Mouse (Mus musculus): Measurements from ENCODE around the gene Vmo1. TPM values are rescaled to one million over a fixed set of nuclear protein-coding genes. Genes with fewer than 3 reads are reported as not detected.
"Not testable (repeated sequence)": the region's sequence is repeated elsewhere in the genome, so short reads cannot be mapped to it uniquely, and the experiment has no call there.

Vmo1 gene
- total and polyA plus RNA-seq, 3 experiments, result not detected

- Histone ChIP-seq H3K9me3 (replicated peaks) (no peaks in the 10 kb centered on the region), H3K4me3 (ENCODE audit: low read depth, low read length) (peak overlapping the region; percentile 64; the same call in 1 of the 2 replicates), H3K27me3 (ENCODE audit: insufficient read depth, low read length) (peaks cover 71% of the 10 kb centered on the region), H3K4me1 (ENCODE audit: insufficient read depth, low read depth, low read length) (peaks cover 21% of the 10 kb centered on the region), H3K36me3 (replicated peaks) (no peaks in the 10 kb centered on the region)
- no peak for TF ChIP-seq TAL1 (conservative IDR thresholded peaks at IDR 0.05; ENCODE audit: low read depth, low read length)
- no peak for TF ChIP-seq GATA1 (IDR thresholded peaks at IDR 0.05; ENCODE audit: borderline replicate concordance, low read length)
- no peak for TF ChIP-seq GATA2 (IDR thresholded peaks at IDR 0.05; ENCODE audit: borderline replicate concordance, low read depth, low read length)
- no peak for TF ChIP-seq CTCF (IDR thresholded peaks at IDR 0.05; ENCODE audit: low read depth, low read length)
- TF ChIP-seq POLR2AphosphoS5 (IDR thresholded peaks at IDR 0.05; ENCODE audit: insufficient replicate concordance, low read depth, low read length), result no peak
- DNase-seq (ENCODE audit: low spot score), result no peak
- no peak for ATAC-seq (ENCODE audit: extremely low read depth, insufficient number of reproducible peaks, low FRiP score, poor library complexity, severe bottlenecking)
These were observed 25.0 kb upstream of the Vmo1 start for GRCm38 (mm10) chr11:70539423-70539822.

DNA sequence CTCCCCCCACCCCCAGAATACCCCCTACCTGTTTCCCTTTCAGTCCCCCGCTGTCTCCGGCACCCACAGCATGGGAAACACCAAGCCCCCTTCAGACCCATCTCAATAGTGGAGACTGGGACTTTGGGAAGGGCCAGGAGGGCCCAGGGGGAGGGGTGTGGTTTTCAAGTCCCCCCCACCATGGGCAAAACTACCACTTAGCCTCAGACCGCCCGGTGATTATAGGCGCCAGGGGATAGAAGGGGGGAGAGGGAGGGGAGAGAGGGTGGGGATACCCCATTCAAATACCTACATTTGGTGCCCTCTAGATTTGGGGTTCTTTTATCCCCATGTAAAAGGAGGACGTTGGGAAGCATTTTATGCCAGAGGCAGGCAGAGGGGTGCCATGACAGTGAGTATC, 18.4 kb upstream of the Vmo1 start, which contains the start of gene Gm40193:
TSS of gene Gm40193 (minus strand) at position 101 of the 400 bp plus-strand sequence.
- DNase-seq (ENCODE audit: low spot score) (no peak), ATAC-seq (ENCODE audit: extremely low read depth, insufficient number of reproducible peaks, low FRiP score, poor library complexity, severe bottlenecking) (no peak)
- Histone ChIP-seq H3K27me3 (ENCODE audit: insufficient read depth, low read length) (peaks cover 27% of the 10 kb centered on the region), H3K4me1 (ENCODE audit: insufficient read depth, low read depth, low read length) (no peaks in the 10 kb centered on the region), H3K36me3 (replicated peaks) (peaks cover 18% of the 10 kb centered on the region), H3K9me3 (replicated peaks) (no peaks in the 10 kb centered on the region), H3K4me3 (ENCODE audit: low read depth, low read length) (no peak within 1 kb of the TSS)
- TF ChIP-seq GATA2 (IDR thresholded peaks at IDR 0.05; ENCODE audit: borderline replicate concordance, low read depth, low read length) (no peak), CTCF (IDR thresholded peaks at IDR 0.05; ENCODE audit: low read depth, low read length) (no peak), POLR2AphosphoS5 (IDR thresholded peaks at IDR 0.05; ENCODE audit: insufficient replicate concordance, low read depth, low read length) (no peak), TAL1 (conservative IDR thresholded peaks at IDR 0.05; ENCODE audit: low read depth, low read length) (no peak), GATA1 (IDR thresholded peaks at IDR 0.05; ENCODE audit: borderline replicate concordance, low read length) (no peak)

GRCm38 (mm10) chr11:70531065-70531464, 16.6 kb upstream of the Vmo1 start:
- Histone ChIP-seq H3K4me1 (ENCODE audit: insufficient read depth, low read depth, low read length) (peaks cover 12% of the 10 kb centered on the region), H3K27me3 (ENCODE audit: insufficient read depth, low read length) (peaks cover 16% of the 10 kb centered on the region), H3K36me3 (replicated peaks) (peaks cover 36% of the 10 kb centered on the region)
- H3K4me3 ChIP-seq (ENCODE audit: low read depth, low read length); H3K9me3 ChIP-seq (replicated peaks); ATAC-seq (ENCODE audit: extremely low read depth, insufficient number of reproducible peaks, low FRiP score, poor library complexity, severe bottlenecking); DNase-seq (ENCODE audit: low spot score): not testable (repeated sequence)

DNA sequence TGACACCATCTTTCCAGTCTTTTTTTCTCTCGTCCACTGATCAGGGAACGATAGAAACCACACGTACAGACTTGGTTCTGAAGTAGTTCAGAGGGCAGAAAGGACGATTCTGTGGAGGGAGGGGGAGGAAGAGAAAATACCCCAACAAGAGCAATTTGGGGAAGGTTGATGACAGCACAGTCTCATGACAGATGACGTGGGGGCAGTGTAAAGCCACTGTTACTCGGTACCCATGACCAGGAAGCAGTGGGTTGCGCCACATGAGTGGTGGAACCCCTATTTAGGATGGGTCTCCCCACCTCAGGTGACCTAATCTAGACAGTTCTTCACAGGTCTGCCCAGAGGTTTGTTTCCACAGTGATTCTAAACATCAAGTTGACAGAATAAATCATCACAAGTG, 14.2 kb upstream of the Vmo1 start:
- H3K36me3 ChIP-seq (replicated peaks), result peaks cover 38% of the 10 kb centered on the region
- H3K27me3 ChIP-seq (ENCODE audit: insufficient read depth, low read length), result peaks cover 6% of the 10 kb centered on the region; the same call in 1 of the 2 replicates
- H3K4me1 ChIP-seq (ENCODE audit: insufficient read depth, low read depth, low read length), result peaks cover 19% of the 10 kb centered on the region
- H3K4me3 ChIP-seq (ENCODE audit: low read depth, low read length), result no peak overlapping the region
- DNase-seq (ENCODE audit: low spot score) (no peak), ATAC-seq (ENCODE audit: extremely low read depth, insufficient number of reproducible peaks, low FRiP score, poor library complexity, severe bottlenecking) (no peak)
- no peaks in the 10 kb centered on the region for H3K9me3 ChIP-seq (replicated peaks)
- TF ChIP-seq CTCF (IDR thresholded peaks at IDR 0.05; ENCODE audit: low read depth, low read length), result no peak
- TF ChIP-seq POLR2AphosphoS5 (IDR thresholded peaks at IDR 0.05; ENCODE audit: insufficient replicate concordance, low read depth, low read length), result no peak

- no peaks in the 10 kb centered on the region for H3K27me3 ChIP-seq (ENCODE audit: insufficient read depth, low read length)
- DNase-seq (ENCODE audit: low spot score), result no peak
- peaks cover 19% of the 10 kb centered on the region for H3K4me1 ChIP-seq (ENCODE audit: insufficient read depth, low read depth, low read length)
- ATAC-seq (ENCODE audit: extremely low read depth, insufficient number of reproducible peaks, low FRiP score, poor library complexity, severe bottlenecking), result no peak
- H3K36me3 ChIP-seq (replicated peaks), result peaks cover 38% of the 10 kb centered on the region
- TF ChIP-seq POLR2AphosphoS5 (IDR thresholded peaks at IDR 0.05; ENCODE audit: insufficient replicate concordance, low read depth, low read length) (no peak), CTCF (IDR thresholded peaks at IDR 0.05; ENCODE audit: low read depth, low read length) (no peak), GATA1 (IDR thresholded peaks at IDR 0.05; ENCODE audit: borderline replicate concordance, low read length) (no peak), GATA2 (IDR thresholded peaks at IDR 0.05; ENCODE audit: borderline replicate concordance, low read depth, low read length) (no peak), TAL1 (conservative IDR thresholded peaks at IDR 0.05; ENCODE audit: low read depth, low read length) (no peak)
- peak overlapping the region; percentile 75 for H3K4me3 ChIP-seq (ENCODE audit: low read depth, low read length)
- no peaks in the 10 kb centered on the region for H3K9me3 ChIP-seq (replicated peaks)
These were observed 11.8 kb upstream of the Vmo1 start for GRCm38 (mm10) chr11:70526211-70526610.

DNA sequence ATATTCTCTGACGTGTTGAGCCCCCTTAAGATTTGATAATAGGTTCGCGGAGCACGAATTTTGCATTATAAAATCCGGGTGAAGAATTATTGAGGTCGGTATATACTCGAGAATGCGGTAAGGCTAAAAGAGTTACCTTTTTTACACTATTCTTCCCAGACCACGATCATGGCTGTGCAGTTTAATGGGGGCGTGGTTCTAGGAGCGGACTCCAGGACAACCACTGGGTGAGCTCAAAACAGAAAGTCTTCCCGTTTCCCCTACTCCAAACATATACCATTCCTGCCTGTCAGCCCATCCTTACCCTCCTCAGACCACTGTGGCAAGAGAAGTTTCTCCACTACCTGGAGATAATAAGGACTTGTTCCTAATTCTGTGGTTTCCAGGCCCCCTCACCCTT, 11.3 kb upstream of the Vmo1 start:
- DNase-seq (ENCODE audit: low spot score) (peak; percentile 45), ATAC-seq (ENCODE audit: extremely low read depth, insufficient number of reproducible peaks, low FRiP score, poor library complexity, severe bottlenecking) (no peak)
- no peak for TF ChIP-seq CTCF (IDR thresholded peaks at IDR 0.05; ENCODE audit: low read depth, low read length)
- TF ChIP-seq POLR2AphosphoS5 (IDR thresholded peaks at IDR 0.05; ENCODE audit: insufficient replicate concordance, low read depth, low read length), result no peak
- no peak for TF ChIP-seq GATA1 (IDR thresholded peaks at IDR 0.05; ENCODE audit: borderline replicate concordance, low read length)
- TF ChIP-seq GATA2 (IDR thresholded peaks at IDR 0.05; ENCODE audit: borderline replicate concordance, low read depth, low read length), result no peak
- TF ChIP-seq TAL1 (conservative IDR thresholded peaks at IDR 0.05; ENCODE audit: low read depth, low read length), result no peak
- Histone ChIP-seq H3K36me3 (replicated peaks) (peaks cover 38% of the 10 kb centered on the region), H3K4me3 (ENCODE audit: low read depth, low read length) (peak overlapping the region; percentile 75), H3K4me1 (ENCODE audit: insufficient read depth, low read depth, low read length) (peaks cover 19% of the 10 kb centered on the region), H3K9me3 (replicated peaks) (no peaks in the 10 kb centered on the region), H3K27me3 (ENCODE audit: insufficient read depth, low read length) (peaks cover 1% of the 10 kb centered on the region)

- DNase-seq (ENCODE audit: low spot score) (peak; percentile 80), ATAC-seq (ENCODE audit: extremely low read depth, insufficient number of reproducible peaks, low FRiP score, poor library complexity, severe bottlenecking) (peak; percentile 94)
- H3K27me3 ChIP-seq (ENCODE audit: insufficient read depth, low read length), result peaks cover 4% of the 10 kb centered on the region
- TF ChIP-seq GATA1 (IDR thresholded peaks at IDR 0.05; ENCODE audit: borderline replicate concordance, low read length) (no peak), CTCF (IDR thresholded peaks at IDR 0.05; ENCODE audit: low read depth, low read length) (no peak), GATA2 (IDR thresholded peaks at IDR 0.05; ENCODE audit: borderline replicate concordance, low read depth, low read length) (no peak), TAL1 (conservative IDR thresholded peaks at IDR 0.05; ENCODE audit: low read depth, low read length) (no peak), POLR2AphosphoS5 (IDR thresholded peaks at IDR 0.05; ENCODE audit: insufficient replicate concordance, low read depth, low read length) (no peak)
- no peaks in the 10 kb centered on the region for H3K9me3 ChIP-seq (replicated peaks)
- H3K4me3 ChIP-seq (ENCODE audit: low read depth, low read length), result peak within 1 kb of the TSS; percentile 75
- peaks cover 19% of the 10 kb centered on the region for H3K4me1 ChIP-seq (ENCODE audit: insufficient read depth, low read depth, low read length)
- peaks cover 38% of the 10 kb centered on the region for H3K36me3 ChIP-seq (replicated peaks)
These were observed 10.8 kb upstream of the Vmo1 start, which contains the start of gene Psmb6 for GRCm38 (mm10) chr11:70525184-70525678. TSS of gene Psmb6 (plus strand) at chr11:70525367.
